In the genomic region with DNA sequence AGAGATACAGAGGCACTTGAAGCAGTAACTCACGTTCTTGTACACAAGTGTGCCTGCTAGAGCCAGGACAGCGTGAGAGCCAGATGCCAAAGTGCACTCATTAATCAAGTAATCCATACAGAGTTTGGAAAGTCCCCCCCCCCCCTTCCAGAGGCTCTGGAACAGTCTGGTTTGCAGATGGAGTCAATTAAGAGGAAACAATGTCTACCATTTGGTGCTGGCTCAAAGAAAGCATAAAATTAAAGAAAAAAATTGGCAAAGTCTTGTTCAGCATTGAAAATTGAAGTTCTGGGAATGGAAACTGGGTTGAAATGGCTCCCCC, we compare ENCODE assay signal across 17 mouse cellular contexts.
DNase-seq lines count a peak whose midpoint lies in the region; ATAC-seq lines count a peak whose summit lies in the region.
"Had no signal": no experiment of that assay in that cellular context is flagged by ENCODE, and none has a peak within 500 bp of the region (broad histone marks: within the 10 kb centered on the region; RNA-seq: fewer than 3 reads in every experiment).

No protein-coding gene starts in this region.

- H3K27ac ChIP-seq in forebrain, embryonic 13.5 days: no peak overlapping the region
- no peak overlapping the region for H3K27ac ChIP-seq in forebrain, embryonic 11.5 days (ENCODE audit: low read depth, low read length)
- H3K27ac ChIP-seq in lung, embryonic 16.5 days (ENCODE audit: low read length): no peak overlapping the region
- peak overlapping the region; percentile 51 for H3K27ac ChIP-seq in forebrain, embryonic 16.5 days (ENCODE audit: low read length)
- no peak overlapping the region for H3K27ac ChIP-seq in midbrain, embryonic 11.5 days (ENCODE audit: low read depth, low read length)
- H3K27ac ChIP-seq: embryonic facial prominence, embryonic 12.5 days; heart, embryonic 13.5 days; hindbrain, embryonic 10.5 days; midbrain, embryonic 10.5 days had no signal

- H3K9ac ChIP-seq in forebrain, embryonic 13.5 days: no peak overlapping the region
- H3K9ac ChIP-seq in forebrain, embryonic 11.5 days (ENCODE audit: low read length): no peak overlapping the region
- no peak overlapping the region for H3K9ac ChIP-seq in lung, embryonic 16.5 days (ENCODE audit: low read length)
- no peak overlapping the region for H3K9ac ChIP-seq in forebrain, embryonic 16.5 days (replicated peaks; ENCODE audit: low read depth, low read length)
- H3K9ac ChIP-seq in midbrain, embryonic 11.5 days (ENCODE audit: low read length): no peak overlapping the region
- H3K9ac ChIP-seq: embryonic facial prominence, embryonic 12.5 days; heart, embryonic 13.5 days; lung, embryonic 14.5 days had no signal

- no peaks in the 10 kb centered on the region for H3K27me3 ChIP-seq in forebrain, embryonic 13.5 days
- H3K27me3 ChIP-seq in forebrain, embryonic 11.5 days (ENCODE audit: control insufficient read depth, insufficient read depth, low read length): no peaks in the 10 kb centered on the region
- H3K27me3 ChIP-seq in lung, embryonic 16.5 days (ENCODE audit: control insufficient read depth, insufficient read depth, low read depth, low read length): no peaks in the 10 kb centered on the region
- H3K27me3 ChIP-seq in forebrain, embryonic 16.5 days (replicated peaks; ENCODE audit: control insufficient read depth, insufficient read depth, low read length): no peaks in the 10 kb centered on the region
- H3K27me3 ChIP-seq in midbrain, embryonic 11.5 days (ENCODE audit: control insufficient read depth, insufficient read depth, low read length): no peaks in the 10 kb centered on the region
- H3K27me3 ChIP-seq: embryonic facial prominence, embryonic 12.5 days; heart, embryonic 13.5 days had no signal

- H3K9me3 ChIP-seq in forebrain, embryonic 13.5 days (replicated peaks): no peaks in the 10 kb centered on the region
- H3K9me3 ChIP-seq in forebrain, embryonic 11.5 days (ENCODE audit: control insufficient read depth, low read length): no peaks in the 10 kb centered on the region
- H3K9me3 ChIP-seq in lung, embryonic 16.5 days (ENCODE audit: control insufficient read depth, low read length): no peaks in the 10 kb centered on the region
- no peaks in the 10 kb centered on the region for H3K9me3 ChIP-seq in forebrain, embryonic 16.5 days (ENCODE audit: control insufficient read depth, low read length)
- no peaks in the 10 kb centered on the region for H3K9me3 ChIP-seq in midbrain, embryonic 11.5 days (ENCODE audit: control insufficient read depth, low read length)
- H3K9me3 ChIP-seq: embryonic facial prominence, embryonic 12.5 days; heart, embryonic 13.5 days; hindbrain, embryonic 10.5 days; midbrain, embryonic 10.5 days had no signal

- no peak overlapping the region for H3K4me3 ChIP-seq in forebrain, embryonic 13.5 days
- H3K4me3 ChIP-seq in forebrain, embryonic 11.5 days (ENCODE audit: low read depth, low read length): no peak overlapping the region
- no peak overlapping the region for H3K4me3 ChIP-seq in lung, embryonic 16.5 days (ENCODE audit: low read length)
- no peak overlapping the region for H3K4me3 ChIP-seq in forebrain, embryonic 16.5 days (replicated peaks; ENCODE audit: low read length)
- no peak overlapping the region for H3K4me3 ChIP-seq in midbrain, embryonic 11.5 days (ENCODE audit: low read depth, low read length)
- H3K4me3 ChIP-seq: embryonic facial prominence, embryonic 12.5 days; heart, embryonic 13.5 days; hindbrain, embryonic 10.5 days; midbrain, embryonic 10.5 days had no signal

- H3K36me3 ChIP-seq in forebrain, embryonic 13.5 days (ENCODE audit: poor library complexity, severe bottlenecking): no peaks in the 10 kb centered on the region
- H3K36me3 ChIP-seq in forebrain, embryonic 11.5 days (ENCODE audit: control insufficient read depth, insufficient read depth, low read length): no peaks in the 10 kb centered on the region
- no peaks in the 10 kb centered on the region for H3K36me3 ChIP-seq in lung, embryonic 16.5 days (ENCODE audit: control insufficient read depth, insufficient read depth, low read length)
- H3K36me3 ChIP-seq in forebrain, embryonic 16.5 days (ENCODE audit: control insufficient read depth, insufficient read depth): no peaks in the 10 kb centered on the region
- no peaks in the 10 kb centered on the region for H3K36me3 ChIP-seq in midbrain, embryonic 11.5 days (ENCODE audit: control insufficient read depth, insufficient read depth, low read length)
- H3K36me3 ChIP-seq: embryonic facial prominence, embryonic 12.5 days; heart, embryonic 13.5 days; hindbrain, embryonic 10.5 days; midbrain, embryonic 10.5 days had no signal

- WGBS in forebrain, embryonic 13.5 days: 69% methylated on average over 2 of the region's 2 CpGs
- WGBS in forebrain, embryonic 11.5 days: 80% methylated on average over 2 of the region's 2 CpGs
- 25% methylated on average over 2 of the region's 2 CpGs for WGBS in lung, embryonic 16.5 days
- WGBS in forebrain, embryonic 16.5 days: 37% methylated on average over 2 of the region's 2 CpGs
- 82% methylated on average over 2 of the region's 2 CpGs for WGBS in midbrain, embryonic 11.5 days

- no peak for DNase-seq in forebrain, embryonic 11.5 days (ENCODE audit: low spot score)
- DNase-seq in lung, postnatal 14 days: no peak
- DNase-seq in yolk sac, embryonic 10.5 days (ENCODE audit: low spot score): peak; percentile 9
- no peak for DNase-seq in midbrain, embryonic 11.5 days (ENCODE audit: low spot score, missing footprints)
- DNase-seq: adrenal gland, postnatal 36 days; cerebellum, adult 18-20 months; kidney, adult 2 months; lung, embryonic 14.5 days; right cerebral cortex, postnatal 4 days had no signal

- H3K4me2 ChIP-seq in forebrain, embryonic 13.5 days: no peak overlapping the region
- no peak overlapping the region for H3K4me2 ChIP-seq in forebrain, embryonic 11.5 days (ENCODE audit: low read depth, low read length, severe bottlenecking)
- no peak overlapping the region for H3K4me2 ChIP-seq in lung, embryonic 16.5 days (ENCODE audit: low read depth, low read length)
- H3K4me2 ChIP-seq in forebrain, embryonic 16.5 days (ENCODE audit: low read length): no peak overlapping the region
- H3K4me2 ChIP-seq in midbrain, embryonic 11.5 days: no peak overlapping the region
- H3K4me2 ChIP-seq: embryonic facial prominence, embryonic 12.5 days; heart, embryonic 13.5 days; lung, embryonic 14.5 days had no signal

- peak; percentile 77; the same call in 1 of the 2 replicates for ATAC-seq in forebrain, embryonic 13.5 days
- ATAC-seq in forebrain, embryonic 11.5 days (replicated peaks; ENCODE audit: low FRiP score): no peak
- 0 out of 2 replicates have a peak, but pooled peaks have one; percentile 31 for ATAC-seq in lung, embryonic 16.5 days (ENCODE audit: low read depth)
- peak; percentile 86 for ATAC-seq in forebrain, embryonic 16.5 days
- no peak for ATAC-seq in midbrain, embryonic 11.5 days (ENCODE audit: low FRiP score)
- ATAC-seq in megakaryocyte, adult 5-6 weeks (ENCODE audit: poor library complexity, severe bottlenecking): no peak

- no peaks in the 10 kb centered on the region for H3K4me1 ChIP-seq in forebrain, embryonic 13.5 days
- H3K4me1 ChIP-seq in forebrain, embryonic 11.5 days (replicated peaks; ENCODE audit: control insufficient read depth, insufficient read depth, low read length): no peaks in the 10 kb centered on the region
- no peaks in the 10 kb centered on the region for H3K4me1 ChIP-seq in lung, embryonic 16.5 days (replicated peaks; ENCODE audit: control insufficient read depth, insufficient read depth, low read length)
- no peaks in the 10 kb centered on the region for H3K4me1 ChIP-seq in forebrain, embryonic 16.5 days (replicated peaks; ENCODE audit: control insufficient read depth, insufficient read depth, low read length)
- no peaks in the 10 kb centered on the region for H3K4me1 ChIP-seq in midbrain, embryonic 11.5 days (ENCODE audit: control insufficient read depth, insufficient read depth, low read length)
- H3K4me1 ChIP-seq: heart, embryonic 13.5 days had no signal

Comparison
In these comparisons a context has a peak if more than half of its experiments do, and no peak if none do; other contexts are left out.
1. ATAC-seq: peak in forebrain, embryonic 13.5 days (single experiment), lung, embryonic 16.5 days (single experiment) and forebrain, embryonic 16.5 days (single experiment); none in forebrain, embryonic 11.5 days (single experiment), midbrain, embryonic 11.5 days (single experiment) and megakaryocyte, adult 5-6 weeks (single experiment).